Mouse (Mus musculus) brain, adult 2 months (tissue): ENCODE data around the gene Dlx3.

Experiments
- DNase-seq: peaks from one replicate; pipeline ENCODE4 v3.0.0; 2011; ENCODE audit warnings: low read depth, low spot score

Dlx3 gene

DNA sequence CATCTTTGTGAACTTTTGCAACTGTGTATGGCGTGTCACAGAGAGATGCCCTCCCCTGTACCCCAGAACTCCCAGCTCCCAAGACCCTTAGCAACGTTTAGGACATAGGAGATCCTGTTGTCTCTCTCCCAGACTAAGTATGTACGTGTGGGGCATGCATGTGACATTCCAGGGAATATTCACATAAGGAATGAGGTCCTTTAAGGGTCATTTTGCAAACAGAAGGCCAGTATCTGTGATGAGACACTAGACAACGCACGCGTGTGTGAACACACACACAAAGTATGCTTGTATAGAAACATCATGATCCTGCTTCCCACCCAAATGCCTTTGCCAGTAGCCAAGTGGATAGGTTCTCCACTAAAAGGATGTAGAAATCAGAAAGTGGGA is 2.2 kb downstream of the Dlx3 start:
- no peak for DNase-seq

DNA sequence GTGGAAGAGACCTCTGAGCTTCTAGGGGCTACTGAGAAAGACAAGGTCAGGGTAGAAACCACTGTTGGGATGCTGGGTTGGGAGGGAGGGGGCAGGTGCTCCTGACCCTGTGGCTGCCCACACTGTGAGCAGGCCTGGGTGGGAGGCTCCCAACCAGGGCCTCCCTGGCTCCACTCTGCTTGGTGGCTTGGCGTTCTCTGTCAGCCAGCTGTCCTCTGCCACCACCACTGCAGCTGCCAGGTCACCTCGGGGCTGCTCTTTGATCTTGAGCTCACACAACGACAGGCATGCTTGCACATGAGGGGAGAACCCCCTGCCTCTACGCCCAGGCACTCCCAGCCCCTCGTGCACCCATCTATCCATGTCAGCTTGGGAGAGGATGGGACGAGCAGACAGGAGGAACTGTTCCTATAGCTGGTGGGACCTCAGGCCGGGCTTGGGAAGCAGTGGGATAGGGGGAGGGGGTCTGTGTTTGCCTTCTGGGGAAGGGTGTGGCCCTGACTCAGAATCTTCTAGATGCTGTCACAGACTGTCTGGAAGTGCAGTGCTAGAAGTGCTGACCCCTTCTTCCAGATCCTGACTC is 5.5 kb downstream of the Dlx3 start:
- no peak for DNase-seq

DNA sequence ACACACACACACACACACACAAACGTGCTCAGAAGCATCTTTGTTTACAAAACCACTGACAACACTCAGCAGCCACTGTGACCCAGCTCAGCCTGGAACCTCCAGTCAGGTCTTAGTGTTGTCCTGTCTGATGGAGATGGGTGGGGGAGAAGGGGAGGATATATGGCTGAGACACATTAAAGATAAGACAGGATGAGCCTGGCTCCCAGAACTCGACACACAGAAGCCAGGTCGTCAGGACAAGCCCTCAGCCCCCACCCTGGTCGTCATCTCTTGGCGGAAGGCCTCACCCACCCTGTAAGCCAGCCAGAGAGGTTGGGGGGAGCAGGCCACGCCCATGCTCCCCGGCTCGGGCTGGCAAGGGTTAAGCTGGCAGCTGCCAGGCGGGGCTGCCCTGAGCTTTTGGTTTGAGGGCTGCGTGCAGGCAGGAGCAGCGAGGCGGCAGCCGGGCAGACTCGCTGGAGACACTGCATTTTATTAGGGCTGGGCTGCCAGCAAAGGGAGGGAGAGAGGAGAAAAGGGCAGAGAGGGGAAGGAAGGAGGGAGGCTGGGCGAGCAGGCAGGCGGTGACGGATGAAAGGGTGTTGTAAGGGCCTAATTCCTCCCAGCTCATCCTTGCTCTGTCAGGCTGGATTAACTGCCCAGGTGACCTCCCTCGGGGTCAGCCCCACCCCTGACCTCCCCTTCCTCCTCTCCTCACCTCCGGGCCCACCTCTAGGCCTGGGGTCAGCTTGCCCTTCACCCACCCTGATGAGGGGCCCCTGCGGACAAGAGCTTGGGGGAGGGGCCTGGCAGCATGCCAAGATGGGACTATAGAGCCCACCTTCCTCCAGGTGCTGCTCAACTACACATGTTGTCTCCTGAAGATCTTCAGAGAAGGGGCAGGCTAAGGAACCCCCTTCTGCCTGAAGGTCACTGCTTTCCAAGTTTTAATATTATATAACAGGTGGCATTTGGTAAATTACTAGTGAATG is 6.6 kb downstream of the Dlx3 start:
- DNase-seq: no peak

DNA sequence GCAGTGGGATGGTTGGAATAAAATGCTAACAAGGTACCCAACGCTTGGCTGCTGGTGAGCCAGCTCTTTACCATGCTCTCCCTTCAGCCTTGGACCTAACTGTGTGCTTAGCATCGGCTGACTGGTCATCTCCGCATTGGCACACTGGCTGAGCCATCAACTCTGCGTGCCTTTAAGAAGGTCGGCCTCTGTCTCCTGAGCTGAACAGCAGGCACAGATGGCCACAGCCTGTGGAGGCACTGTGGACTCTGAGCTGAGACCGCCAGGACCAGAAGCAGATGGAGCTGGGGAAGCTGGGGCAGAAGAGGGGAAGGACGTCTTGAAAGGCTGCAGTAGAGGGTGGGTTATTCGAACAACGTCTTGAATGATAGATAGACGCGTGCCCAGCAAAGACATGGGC is 8.4 kb downstream of the Dlx3 start:
- DNase-seq: no peak

DNA sequence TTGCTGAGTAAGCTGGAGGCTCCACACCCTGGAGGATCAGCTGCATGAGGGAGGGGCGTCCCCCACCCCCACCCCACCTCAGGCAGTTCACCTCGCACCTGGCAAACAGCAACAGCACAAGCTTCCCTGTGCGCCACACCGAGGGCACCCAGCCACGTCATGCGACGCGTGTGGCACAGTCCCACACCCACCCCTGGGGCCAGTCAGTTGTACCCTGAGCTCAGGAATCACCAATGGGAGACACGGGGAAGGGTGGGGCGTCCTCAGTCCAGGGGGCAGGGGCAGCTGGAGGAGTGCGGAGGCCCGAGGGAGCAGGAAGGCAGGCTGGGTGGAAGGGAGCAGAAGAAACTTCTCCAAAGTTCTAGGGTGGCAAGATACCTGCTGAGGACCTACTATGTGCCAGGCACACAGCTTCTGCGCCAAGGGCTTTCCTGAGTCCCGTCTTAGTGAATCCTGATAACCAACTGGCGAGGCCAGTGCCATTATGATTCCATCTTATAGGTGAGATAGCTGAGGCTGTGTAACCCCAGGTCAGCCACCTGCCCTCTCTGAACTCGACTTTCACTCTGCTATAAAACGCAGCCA is 10.8 kb downstream of the Dlx3 start:
- DNase-seq: no peak

DNA sequence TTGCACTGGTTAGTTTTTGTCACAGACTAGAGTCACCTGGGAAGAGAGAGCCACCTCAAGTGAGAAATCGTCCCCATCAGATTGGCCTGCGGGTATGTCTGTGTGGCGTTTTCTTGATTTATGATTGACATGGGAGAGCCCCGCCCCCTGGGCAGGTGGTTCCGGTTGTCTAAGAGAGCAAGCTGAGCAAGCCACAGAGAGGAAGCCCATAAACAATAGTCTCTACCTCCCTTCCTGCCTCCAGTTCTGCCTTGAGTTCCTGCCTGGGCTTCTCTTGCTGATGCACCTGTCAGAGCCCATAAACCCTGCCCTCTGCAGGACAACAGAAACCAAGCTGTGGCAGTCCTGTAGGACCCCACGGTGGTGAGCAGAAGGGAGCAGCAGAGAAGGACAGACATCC is 13.4 kb downstream of the Dlx3 start:
- no peak for DNase-seq

DNA sequence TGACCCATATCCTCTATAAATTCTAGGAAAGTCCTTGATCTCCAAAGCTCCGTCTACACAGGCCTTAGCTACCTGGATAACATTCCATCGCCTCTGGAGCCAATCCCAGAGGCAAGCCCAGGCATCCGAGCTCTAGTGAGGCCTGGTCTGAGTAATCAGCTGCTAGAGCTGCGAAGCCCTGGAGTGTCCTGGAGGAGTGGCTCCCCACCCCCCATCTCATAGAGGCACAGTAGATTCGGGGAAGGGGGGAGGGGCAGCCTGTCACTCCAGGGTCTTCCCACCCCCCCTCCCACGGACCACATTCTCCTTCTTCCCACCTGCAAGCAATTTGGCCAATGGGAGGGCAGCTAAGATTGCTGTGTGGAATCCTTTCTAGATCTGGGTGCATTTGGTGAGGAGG is 17.4 kb downstream of the Dlx3 start:
- no peak for DNase-seq

DNA sequence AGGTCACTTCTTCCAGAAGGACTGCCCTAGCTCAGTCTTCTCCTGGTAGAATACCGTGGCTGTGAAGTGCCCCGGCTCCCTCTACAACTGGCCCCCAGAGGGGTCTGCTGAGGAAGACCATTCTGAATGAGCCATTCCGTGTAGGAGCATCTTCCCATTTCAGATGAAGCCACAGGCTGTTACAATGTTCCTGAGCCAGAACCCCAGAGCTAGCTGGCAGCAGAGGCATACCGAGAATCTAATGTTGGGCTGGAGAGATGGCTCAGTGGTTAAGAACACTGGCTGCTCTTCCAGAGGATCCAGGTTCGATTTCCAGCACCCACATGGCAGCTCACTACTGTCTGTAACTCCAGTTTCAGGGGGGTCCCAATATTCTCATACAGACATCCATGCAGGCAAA is 20.0 kb downstream of the Dlx3 start:
- no peak for DNase-seq

DNA sequence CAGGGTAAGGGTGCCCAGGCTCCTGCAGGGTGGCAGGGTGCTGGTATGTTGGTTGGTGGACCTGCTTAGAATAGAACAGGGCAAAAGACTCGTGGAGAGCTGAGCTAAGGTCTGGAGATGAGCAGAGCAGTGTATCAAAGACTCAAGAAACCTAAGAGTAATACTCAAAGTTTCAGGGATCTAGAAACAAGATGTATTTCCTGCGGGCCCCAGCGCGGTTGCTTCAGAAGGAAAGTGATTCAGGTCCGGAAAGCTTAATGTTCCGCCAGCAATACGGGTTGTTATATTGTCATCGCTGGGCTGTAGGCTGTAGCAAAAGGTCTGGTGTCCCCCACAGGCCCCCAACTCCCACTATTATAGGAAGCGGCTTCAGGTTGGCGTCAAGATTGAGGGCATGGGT is 22.3 kb downstream of the Dlx3 start:
- DNase-seq: no peak

DNA sequence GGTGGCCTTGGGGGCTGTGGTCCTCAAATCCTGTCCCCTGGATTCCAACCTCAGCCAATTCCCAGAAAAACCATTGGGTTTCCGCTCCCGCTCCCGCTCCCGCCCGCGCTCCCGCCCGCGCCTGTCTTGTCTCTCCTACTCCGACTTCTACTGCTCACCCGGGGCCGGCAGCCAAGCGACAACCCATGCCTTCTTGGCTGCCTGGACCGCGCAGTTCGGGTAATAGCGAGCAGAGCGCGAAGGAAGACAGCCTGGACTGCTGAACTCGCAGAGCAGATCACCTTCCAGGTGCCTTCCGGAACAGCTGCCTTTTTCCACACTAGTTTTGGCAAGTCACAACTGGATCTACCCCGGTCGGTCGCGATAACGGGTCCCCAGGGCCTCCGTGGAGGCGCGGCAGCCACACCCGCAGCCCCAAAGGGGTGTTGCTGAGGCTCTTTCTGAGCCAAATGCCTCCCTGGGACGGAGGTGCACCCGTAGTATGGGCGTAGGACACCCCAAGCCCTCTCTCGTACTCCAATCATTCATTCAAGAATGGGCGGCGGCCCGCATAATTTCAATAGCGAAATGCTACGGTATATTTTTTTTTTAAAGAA is 23.2 kb downstream of the Dlx3 start:
- no peak for DNase-seq

DNA sequence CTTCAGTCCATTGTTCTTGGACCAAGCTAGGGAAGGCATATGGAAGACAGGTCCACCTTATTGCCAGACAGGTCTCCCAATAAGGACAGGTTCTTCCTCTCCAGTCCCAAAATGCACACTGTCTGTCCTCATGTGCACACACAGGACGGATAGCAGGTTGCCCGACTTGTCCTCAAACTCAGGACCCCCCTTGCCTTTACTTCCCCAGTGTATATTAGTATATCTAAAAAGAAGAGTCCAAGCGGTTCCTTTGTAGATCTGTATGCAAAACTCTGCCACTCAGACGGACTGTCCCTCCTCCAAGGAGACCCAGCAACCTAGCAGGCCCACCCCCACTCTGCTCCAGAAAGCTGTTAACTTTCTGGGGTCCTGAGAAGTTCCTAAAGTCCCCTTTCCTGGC is 23.7 kb downstream of the Dlx3 start:
- no peak for DNase-seq

DNA sequence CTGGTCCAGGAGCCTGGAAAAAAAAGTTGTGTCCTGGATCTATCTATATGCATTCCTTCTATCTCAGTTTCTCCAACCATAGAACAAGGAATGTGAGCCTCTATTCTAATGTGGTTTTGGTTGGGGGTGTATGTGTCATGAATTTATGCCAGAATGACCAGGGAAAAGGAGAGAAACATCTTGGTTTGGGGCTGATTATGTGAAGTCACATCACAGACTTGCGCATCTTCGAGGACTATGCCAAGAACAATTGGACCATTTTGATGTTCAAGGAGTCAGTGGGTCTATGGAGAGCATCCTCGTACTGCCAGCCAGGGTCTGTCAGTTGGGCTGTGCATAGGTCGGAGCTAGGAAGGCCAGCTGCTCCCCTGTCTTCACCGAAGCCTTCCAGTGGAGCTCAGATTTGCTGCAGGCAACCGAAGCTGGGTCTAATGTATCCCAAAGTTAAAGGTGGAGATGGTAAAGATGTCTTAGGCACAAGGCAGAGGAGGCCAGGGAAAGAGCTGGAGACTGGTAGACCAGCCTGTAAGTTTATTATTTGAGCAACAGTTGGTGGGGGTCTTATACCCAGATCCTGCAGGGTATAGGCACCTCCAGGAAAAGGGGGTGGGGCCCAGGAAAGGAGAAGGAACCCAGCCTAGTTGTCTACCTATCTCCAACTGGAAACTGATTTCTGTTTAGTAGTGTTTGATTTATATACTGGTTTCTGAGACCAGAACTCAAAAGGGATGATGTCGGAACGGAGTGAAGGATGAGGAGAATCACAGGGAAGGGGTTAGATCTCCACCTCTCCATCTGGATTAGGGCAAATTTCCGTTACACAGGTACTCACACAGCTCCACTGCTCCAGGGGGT is 24.4 kb downstream of the Dlx3 start:
- DNase-seq: no peak

DNA sequence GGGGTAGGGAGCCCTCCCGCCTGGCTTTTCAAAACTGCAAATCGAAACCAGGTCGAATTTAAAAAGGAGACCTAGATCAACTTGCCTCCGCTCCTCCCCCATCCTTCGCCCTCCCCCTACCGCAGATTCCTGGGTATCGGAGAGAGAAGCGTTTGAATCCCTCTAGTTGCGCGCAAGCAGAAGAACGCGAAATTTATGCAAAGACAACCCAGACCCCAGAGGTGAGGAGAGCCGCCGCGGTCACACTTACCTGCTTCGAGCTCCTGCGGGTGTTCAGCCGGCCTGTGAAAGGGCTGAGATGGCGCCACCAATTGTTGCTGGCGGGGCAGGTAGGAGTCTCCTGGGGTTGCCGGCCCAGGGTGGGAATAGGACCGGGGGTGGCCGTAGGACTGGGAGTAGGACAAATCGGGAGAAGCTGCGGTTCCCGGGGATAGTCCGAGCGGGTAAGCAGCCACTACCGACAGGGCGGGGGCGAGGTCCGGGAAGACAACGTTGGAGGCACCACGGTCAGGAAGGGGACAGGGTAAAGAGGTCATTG is 25.1 kb downstream of the Dlx3 start:
- no peak for DNase-seq

DNA sequence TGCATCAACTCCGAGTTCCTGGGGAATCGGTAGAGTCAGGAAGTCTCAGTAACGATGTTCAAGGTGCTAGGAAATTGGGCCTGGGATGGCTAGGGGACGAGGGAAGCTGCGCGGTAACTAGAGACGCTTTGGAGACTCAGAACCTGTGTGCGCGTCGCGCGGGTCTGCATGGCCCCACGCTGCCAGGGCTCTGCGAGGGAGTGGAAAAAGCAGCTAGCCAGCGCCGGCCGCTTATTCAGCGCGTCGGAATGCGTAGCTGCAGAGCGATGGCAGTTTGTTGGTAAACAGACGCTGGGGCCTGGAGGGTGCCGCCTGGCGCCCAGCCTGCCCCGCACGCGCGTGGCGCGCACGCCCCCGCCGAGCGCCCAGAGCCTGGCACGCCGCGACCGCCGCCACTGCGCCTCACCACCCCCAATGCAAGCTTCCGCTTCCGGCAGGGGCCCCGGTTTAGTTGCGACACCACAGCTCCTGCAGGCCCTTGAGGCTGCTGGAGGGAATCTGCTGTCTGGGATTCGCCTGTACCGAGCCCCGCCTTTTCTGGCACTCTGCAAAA is 26.0 kb downstream of the Dlx3 start, which contains the start of gene Dlx4:
Gene Dlx4 (minus strand): TSS at position 413 of the 553 bp plus-strand sequence.
- peak; percentile 22 for DNase-seq

DNA sequence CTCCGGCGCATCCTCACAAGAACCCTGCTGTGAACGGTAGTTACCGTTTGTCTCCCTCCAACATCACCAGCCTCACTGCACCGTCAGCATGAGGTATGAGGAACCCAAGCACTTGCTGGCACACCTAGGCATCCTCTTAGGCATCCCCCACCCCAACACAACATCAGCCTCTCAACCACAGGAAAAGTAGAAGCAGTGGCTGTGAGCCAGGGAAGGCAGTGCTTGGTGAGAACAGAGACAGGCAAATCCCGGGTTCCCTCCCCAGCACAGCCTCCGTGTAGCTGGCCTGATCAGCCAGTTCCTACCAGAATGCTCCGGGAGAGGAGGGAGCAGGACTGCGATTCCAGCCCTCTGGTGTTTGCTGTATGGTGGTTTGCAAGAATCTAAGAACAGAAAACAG is 28.8 kb downstream of the Dlx3 start:
- DNase-seq: peak; percentile 20

DNA sequence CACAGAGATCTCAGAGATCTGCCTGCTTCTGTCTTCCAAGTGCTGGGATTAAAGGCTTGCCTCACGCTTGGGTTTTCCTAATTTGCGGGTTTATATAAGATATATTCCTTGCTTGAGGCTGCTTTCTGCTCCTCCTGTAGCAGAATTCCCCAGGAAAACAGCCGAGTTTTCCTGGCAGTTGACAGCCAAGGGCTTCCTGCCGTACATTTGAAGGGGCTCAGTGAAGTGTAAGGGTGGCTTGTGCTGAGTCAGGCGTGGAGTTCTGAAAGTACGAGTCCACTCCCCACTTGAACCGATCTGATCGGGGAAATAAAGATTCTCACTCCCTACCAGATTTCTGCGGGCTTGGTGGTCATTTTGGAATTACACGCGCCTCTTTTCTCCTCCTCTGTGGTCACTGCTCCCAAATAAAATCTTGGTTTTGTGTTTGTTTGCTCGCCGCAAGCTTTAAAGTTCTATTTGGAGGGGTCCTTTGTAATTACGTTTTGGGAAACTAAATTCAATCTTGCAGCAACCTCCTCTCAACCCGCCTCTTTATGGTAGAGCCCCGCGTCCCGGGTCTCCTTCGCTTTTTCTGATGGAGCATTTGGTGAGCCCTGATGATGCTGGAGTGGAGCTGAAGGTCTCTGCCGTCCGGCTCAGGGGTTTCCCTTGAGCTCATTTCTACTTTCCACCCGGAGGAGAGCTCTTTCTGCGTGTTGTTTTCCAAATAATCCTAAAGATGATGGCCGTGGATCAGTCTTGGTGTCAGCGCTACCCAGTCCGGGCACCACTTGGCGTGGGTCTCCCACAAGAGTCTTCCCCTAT is 29.7 kb downstream of the Dlx3 start:
- DNase-seq: no peak

DNA sequence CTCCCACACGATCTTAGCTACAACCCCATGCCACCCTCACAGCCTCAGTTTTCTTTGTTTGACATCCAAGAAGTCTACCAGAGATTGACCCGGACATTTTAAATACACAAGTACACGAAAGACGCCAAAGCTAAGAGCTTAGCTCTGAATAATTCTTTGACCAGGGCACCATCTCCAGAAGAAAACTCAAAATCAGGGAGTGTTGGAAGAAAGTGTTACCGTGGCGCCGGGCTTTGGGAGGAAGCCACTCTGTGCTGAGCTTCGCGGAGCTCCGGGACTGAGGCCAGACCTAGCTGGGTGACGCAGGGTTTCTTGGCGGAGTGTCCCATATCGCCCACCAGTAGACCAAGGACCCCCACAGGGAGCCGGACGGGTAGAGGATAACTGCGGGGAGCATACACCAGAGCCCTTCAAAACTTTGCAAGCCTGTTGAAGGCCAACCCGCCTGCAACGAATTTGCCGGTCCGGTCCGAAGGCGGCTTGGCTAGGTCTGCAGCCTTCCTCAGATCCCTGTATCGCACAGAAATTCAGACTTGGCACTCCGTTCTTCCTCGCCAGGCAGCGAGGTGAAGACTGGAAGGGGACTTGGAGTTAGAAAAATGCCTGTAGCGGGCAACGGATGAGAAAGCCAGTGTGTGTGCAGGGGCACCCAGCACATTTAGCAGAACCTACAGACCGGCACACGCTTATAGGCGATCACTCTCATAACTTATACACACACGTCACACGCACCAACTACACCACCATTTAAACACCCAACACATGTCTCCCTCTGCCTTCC is 30.5 kb downstream of the Dlx3 start:
- peak; percentile 10 for DNase-seq

DNA sequence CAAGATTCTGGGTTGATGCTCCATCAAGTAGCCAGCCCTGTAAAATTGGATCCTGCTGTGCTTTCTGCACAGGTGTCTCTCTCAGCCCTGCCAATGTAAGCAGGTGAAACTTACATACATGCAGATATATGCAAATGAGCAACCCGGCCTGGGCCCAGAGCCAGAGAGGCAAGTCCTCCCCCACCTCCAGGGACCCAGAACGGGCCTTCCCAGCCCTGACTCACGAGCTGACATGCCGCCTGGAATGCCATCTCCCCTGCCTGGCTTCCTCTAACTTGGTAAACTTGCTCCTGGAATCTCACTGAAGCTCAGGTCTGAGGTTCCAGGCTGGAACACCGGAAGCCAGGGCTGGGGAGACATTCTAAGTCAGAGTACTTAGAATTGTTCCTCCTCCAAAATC is 33.2 kb downstream of the Dlx3 start:
- no peak for DNase-seq

DNA sequence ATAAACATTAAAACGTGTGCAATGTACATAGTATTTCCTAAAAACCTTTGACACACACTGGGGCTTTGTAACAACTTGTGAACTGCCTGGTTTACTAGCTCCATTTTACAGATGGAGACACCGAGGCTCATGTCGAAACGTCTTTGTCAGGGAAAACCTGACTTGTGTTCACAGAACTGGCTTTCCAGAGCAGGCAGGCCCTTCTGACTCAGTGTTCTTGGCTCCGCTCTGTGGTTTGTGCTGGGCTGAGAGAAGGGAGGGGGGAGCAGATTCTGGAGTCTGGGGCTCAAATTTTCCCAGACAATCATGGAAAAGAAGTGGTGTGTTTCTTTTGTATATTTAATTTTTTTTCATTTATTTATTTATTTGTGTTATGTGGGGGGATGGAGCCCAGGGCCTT is 33.8 kb downstream of the Dlx3 start:
- DNase-seq: no peak
